ENCODE assay signal across 14 mouse cellular contexts in genomic region chr17:46690665-46691064, GRCm38 (mm10).
"Had no signal": no experiment of that assay in that cellular context is flagged by ENCODE, and none has a peak within 500 bp of the region (broad histone marks: within the 10 kb centered on the region; RNA-seq: fewer than 3 reads in every experiment).

No protein-coding gene starts in this region.

- H3K4me3 ChIP-seq: kidney, embryonic 15.5 days; left cerebral cortex, adult 2 months; limb, embryonic 10.5 days; megakaryocyte, embryonic 14.5 days; midbrain, embryonic 12.5 days; neural tube, embryonic 15.5 days had no signal

- H3K4me1 ChIP-seq: kidney, embryonic 15.5 days; limb, embryonic 10.5 days; midbrain, embryonic 12.5 days; neural tube, embryonic 15.5 days had no signal

- H3K27me3 ChIP-seq: kidney, embryonic 15.5 days; megakaryocyte, embryonic 14.5 days; midbrain, embryonic 12.5 days; neural tube, embryonic 15.5 days had no signal

- H3K27ac ChIP-seq: kidney, embryonic 15.5 days; left cerebral cortex, adult 2 months; limb, embryonic 10.5 days; midbrain, embryonic 12.5 days; neural tube, embryonic 15.5 days had no signal

- ATAC-seq: intestine, embryonic 16.5 days; lung, postnatal 0 days had no signal

- H3K9me3 ChIP-seq: kidney, embryonic 15.5 days; limb, embryonic 10.5 days; megakaryocyte, embryonic 14.5 days; midbrain, embryonic 12.5 days; neural tube, embryonic 15.5 days had no signal

- H3K9ac ChIP-seq: kidney, embryonic 15.5 days; midbrain, embryonic 12.5 days; neural tube, embryonic 15.5 days had no signal

- H3K4me2 ChIP-seq: kidney, embryonic 15.5 days; midbrain, embryonic 12.5 days; neural tube, embryonic 15.5 days had no signal

- DNase-seq: kidney, adult 2 months; kidney, postnatal 14 days; lung, adult 2 months; lung, postnatal 4 days; thymus, adult 18-20 months; thymus, postnatal 14 days had no signal
